Mouse (Mus musculus) Muller cell, postnatal 12 days (primary cell): ENCODE measurements at regions not wholly inside any gene's neighbourhood (a gene's known extent, or its start where the extent isn't known, plus 50 kb on each side); places are given as distances from the start of the nearest gene placed in this dataset.

Source experiments
- DNase-seq: peaks from one replicate; pipeline ENCODE4 v3.0.0-alpha.2; 2015; ENCODE audit errors: inconsistent ontology term

DNA sequence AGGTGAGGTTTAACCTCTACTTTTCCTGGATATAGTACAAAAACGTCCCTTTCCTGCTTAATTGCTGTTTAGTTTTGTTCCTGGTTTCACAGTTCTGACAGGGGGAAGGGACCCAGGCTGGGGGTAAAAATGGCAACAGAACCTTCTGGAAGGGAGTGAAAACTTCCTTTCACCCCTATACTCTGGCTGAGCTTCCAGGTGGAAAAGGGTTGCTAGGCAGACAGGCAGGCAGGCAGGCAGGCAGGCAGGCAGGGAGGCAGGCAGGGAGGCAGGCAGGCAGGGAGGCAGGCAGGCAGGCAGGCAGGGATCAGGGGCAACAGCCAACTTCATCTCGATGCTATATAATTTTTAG is 94.9 kb upstream of the Bmper start:
- DNase-seq: no peak

DNA sequence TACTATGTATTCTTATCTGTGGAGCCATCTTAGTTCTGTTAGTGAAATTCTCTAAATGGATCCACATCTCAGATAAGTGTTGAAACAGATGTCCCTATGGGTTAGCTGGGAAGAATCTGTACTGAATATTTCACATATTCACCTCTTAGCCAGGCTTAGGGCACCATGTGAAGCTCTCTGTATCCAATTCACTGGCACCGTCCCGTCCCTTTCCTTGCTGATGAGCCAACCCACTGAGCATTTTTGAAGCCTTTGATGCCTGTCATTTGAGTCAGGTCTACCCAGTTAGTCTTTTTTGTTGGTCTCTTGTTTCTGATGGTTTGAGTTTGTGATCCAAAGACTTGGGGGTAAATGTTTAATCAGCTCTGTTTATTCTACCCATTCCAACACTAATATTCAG is 88.9 kb upstream of the Bmper start:
- no peak for DNase-seq

DNA sequence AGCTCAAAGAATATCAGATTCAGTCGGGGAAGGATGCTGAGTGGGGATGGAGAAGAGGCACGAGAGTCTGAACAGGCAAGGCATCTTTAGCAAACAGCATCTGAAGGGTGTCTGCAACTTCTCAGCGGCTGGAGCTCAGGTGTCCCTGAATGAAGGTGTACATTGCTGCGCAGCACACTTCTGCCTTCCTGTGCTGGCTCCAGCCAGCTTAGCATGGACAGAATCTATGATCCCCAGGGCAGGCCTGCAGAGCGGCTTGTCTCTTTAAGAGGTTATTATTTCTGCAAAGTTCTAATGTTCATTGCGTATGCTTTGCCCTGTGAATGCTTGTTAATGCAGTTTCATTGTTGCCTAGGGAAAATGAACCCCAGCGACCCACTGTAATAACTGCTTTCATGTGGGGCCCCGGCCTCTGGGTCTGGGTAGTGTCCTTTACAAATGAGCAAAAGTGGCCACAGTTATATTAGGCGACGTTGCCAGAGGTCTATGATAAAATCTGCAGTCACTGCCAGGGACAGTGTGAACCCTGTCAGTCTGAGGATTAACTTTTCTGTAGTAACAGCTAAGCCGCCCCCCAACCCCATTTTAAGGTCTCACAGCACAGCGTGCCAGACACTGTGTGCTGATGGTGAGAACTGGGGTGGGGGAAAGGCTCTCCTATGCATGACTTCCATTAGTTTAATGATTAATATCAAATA is 88.3 kb upstream of the Bmper start:
- no peak for DNase-seq

DNA sequence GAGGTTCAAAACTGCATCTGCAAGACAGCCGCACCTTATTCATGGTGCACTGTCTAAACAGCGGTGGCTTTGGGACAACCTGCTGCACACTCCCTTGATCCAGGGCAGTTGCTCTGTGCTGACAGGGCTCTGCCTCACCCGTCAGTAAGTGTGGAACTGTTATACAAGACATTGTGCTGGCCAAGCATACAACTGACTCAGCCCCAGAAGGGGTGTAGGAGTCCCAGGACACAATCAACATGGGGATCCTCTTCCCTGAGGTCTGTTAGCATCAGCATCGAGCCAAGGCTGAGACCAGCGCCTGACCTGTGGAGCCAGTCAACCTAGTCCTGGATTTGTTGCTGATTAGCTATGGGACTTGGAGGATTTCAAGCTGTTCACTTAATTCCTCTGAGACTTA is 86.4 kb upstream of the Bmper start:
- DNase-seq: no peak

DNA sequence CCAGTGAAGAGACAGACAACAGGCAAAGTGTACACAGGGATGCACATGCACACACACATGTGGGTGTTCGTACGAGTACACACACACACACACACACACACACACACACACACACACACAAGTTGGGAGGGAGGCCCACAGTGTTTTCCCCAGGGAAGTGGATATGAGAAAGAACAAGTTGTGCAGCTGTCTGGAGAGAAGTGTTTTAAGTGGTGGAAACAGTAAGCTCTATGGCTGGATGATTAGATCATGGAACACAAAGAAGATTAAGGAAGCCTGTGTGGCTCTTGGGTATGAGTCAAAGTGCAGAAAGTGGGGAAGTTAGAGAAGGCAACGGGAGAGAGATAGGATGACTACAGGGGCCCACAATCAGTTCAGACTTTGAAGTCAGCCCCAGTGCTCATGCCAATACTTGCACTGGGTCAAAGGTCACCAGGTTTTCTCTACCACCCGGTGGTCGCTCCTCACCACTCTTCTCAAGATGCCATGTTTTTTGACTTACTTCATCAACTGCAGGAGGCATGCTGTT is 85.1 kb upstream of the Bmper start:
- no peak for DNase-seq

DNA sequence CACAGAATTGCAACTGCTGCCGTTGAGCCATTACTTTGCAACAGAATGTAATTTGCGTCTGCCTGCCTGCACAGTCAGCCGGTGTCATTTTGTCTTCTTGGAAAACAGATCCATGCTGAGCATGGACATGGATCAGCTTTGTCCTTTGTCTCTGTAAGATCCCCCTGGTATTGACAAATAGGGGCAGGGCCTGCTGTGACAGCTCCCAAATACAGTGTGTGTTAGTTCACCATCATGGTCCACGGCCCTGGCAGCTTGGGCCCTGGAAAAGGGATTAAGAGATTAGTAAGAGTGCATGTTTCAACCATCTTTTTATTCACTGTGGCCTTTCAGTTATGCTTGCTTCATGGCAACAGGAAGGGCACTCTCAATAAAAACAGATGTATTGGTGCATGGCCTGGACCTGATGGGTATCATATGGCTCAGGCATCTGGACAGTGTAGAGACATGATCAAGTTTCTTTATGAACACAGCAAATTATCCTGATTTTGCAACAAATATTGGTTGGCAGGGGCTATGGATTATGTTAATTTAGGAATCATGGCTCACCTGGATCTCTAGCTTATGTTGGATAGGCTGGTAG is 83.2 kb upstream of the Bmper start:
- no peak for DNase-seq

DNA sequence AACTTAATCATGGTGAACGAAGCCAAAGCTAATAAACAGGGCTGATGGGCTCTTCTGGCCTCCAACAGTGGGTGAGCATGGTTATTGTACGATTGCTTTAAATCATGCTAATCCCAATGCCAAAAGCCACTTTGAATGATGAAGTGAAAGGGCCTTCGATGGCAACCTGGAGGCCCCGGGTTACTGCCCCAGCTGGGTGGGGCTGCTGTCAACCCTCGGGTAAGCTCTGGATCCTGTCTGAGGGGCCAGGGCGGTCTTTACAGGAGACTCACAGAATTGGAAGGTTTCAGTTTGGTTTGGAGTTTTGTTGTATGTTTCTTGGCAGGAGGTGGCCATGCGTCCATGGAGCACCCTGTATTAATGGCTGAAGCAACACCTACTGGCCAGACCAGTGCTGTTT is 78.6 kb upstream of the Bmper start:
- DNase-seq: no peak

DNA sequence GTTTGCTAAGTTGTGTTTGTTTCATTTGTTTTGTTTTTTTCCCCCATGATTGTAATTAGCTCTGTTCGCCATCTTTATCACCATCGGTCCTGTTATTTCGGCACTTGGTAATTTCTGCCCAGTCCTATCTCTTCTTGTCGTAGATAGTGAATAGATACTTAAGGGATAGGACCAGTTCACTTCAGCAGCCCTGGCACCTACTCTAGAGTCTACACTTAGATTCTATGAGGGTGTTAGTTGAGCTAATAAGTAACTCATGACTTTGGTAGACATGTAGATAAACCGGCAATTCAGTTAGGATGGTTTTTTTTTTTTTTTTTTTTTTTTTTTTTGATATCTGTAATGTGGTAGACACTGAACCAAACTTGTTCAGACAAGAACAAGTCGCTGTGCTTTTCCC is 72.5 kb upstream of the Bmper start:
- no peak for DNase-seq

DNA sequence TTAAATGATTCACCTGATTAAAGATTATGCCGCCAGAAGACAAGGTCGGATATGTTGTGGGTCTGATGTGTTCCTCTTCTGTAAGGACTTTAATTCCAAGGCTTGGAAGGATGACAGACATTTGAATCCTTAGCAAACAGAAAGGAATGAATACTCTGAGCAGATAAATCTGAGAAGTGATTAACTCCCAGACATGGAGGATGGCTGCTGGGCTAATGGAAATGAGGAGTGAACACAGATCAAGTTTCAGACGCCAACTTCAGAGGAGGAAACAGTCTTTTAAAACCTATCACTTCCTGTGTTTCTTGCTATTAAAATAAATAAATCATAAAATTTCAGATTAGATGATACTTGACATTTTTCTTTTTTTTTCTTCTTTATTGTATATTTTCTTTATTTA is 72.0 kb upstream of the Bmper start:
- no peak for DNase-seq

DNA sequence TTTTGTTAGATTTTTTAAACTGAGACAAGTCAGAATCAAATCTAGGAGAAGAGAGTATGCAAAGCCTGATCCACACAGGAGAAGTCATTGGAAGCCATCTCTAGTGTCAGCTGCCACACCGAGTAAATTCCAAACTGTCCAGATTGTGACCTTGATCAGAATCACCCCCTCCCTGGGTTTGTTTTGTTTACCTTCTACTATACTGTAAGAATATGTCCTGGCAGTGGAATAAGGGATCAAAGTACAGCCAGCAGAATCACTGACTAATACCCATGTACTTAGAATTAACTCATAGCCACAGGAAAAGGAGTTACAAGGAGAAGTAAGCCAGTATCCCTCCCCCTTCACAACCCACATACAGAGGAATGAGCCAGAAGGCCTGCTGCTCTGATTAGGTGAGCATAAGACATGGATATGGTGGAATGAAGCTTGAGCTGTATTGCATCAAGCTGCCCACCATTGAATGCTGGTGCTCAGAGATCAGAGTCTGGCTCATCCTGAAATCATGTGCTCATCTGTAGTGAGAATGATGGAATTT is 70.9 kb upstream of the Bmper start:
- no peak for DNase-seq

DNA sequence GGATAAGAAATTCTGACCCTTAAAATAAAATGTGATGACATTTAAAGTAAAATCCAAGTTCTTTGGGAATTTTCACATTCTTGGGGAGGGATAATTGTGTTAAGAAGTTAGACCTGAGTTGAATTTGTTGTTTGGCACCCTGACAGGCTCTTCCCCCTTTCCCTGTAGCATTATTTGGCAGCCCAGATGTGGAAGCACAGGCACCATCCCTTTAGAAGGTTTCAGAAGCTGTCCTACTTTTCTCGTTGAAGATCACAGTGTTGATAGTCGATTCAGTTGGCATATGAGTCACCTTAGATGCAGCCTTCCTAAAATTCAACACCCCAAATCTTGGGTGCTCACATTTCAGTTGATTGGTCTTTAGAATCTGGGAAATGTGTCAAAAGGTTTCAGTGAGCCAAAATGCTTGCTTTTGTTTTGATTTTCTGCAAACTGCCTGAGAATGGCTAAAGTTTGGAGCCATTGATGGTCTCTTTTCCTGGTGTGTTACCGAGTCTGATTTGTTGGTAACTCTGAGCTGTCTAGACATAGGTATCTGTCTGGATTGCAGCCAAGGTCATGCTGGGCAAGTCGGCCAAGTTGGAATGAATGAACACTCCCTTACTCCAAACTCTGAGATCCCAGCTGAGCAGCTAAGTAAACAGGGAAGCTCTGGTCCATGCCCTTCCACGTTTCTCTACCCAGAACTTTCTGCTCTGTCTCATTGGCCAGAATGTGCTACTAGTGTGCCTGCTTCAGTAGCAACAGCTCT is 65.9 kb upstream of the Bmper start:
- peak; percentile 48 for DNase-seq

DNA sequence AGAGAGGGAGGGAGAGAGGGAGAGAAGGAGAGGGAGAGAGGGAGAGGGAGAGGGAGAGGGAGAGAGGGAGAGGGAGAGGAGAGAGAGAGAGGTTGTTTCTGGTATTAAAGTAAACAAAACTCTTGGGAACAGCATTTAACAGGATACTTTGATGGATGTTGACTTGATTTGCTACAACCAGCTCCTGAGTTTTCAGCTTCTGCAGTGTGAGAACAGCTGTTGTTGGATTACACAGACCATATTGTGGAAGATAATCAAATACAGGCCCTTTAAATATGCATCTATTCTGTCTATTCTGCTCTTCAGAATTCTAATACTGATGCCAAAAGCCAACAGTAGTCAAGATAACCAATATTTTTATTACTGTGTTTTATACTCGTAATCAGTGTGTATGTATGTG is 64.4 kb upstream of the Bmper start:
- no peak for DNase-seq

DNA sequence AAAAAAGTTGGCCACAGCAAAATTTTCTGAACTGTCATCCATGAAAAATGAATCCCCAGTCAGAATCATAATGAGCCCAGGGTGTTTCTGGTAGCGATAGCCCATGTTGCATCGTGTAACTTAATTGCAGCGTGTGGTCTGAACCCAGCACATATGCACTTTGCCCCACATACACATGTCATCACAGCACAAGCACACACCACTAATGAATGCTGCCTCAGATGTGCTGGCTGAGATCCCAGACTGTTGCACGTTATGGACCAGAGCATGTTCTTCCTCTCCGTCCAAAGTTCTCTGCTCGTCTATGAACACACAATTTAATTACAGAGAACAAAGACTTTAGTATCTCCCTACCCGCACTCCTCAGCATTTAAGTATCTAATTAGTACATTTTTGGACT is 61.5 kb upstream of the Bmper start:
- peak; percentile 44 for DNase-seq

DNA sequence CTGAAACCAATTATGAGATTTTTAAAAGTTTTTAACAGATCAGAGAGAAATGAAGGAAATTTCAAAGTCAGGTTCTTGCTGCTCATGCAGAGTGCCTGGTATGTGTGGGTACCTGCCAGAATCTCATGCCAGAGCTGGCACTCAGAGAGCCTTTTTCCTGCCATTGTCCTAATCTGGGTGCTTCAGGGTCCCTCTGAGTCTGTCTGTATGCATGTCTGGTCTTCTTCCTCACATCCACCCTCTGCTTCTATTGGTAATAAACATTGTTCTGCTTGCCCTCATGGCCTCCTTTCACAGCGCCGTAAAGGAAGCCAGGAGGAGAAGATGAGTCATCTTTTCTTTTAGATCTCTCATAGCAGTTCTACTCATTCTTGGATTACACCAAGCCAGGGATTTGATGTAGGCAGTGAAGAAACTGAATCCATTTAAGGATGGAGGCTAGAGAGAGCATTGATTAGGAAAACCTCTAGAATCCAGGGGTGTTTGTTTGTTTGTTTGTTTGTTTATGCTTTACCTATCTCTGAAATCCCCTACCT is 55.8 kb upstream of the Bmper start:
- peak; percentile 64 for DNase-seq

DNA sequence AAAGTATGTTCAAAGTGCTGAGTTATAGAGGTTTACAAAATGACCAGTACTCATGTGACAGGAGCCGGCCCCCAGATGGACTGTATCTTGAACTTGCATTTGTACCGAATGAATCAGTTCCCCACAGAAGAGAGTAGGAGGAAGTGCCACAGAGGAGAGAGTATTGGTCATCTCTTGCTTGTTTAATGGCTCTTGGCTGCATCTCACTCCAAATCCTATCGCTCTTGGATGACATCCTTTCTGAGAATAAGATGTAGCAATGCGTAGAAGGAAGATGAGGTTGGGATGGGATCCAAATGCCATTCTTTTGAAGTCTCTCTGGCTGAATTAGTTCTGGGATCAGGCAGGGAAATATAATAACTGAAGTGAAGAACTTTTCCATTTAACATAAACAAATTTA is 55.2 kb upstream of the Bmper start:
- peak; percentile 85 for DNase-seq

DNA sequence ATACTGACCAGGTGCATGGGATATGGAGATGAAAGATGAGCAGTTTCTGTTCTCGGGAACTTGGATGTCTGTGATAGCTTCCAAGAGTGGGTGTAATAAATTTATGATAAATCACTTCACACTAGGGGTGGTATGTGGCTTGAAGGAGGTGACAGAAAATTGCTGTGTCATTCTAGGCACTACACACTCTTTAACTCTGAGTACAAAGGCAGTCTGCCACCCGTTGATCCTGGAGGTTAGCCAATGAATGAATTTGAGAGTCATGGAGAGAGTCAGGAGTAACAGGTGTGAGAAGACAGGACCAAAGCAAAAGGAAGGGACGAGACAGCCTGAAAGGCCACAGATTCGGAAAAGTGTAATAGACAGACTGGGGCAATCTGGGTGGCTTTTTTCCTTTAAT is 54.7 kb upstream of the Bmper start:
- peak; percentile 72 for DNase-seq

DNA sequence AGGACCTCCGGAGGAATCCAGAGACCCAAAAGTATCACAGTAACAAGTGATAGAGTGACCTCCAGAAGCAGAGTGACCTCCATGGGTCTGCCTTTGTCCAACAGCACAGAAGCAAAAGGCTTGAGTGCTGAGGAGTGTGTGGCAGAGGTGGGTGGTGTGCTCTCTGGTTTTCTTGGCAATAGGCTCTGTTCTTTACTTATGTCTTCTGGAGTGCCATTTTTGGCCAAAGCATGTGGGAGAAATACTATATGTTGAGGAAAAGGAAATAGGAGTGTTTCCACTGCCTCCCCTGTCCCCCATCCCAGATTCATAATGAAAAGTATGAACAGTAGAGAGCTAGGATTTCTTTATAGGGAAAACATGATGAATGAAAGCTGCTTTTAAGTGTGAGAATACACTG is 51.5 kb upstream of the Bmper start:
- no peak for DNase-seq
